Mouse (Mus musculus) liver, embryonic 15.5 days (tissue): ENCODE results near the gene Snapc5. TPM values are rescaled to one million over a fixed set of nuclear protein-coding genes. Genes with fewer than 3 reads are reported as not detected.
"Not testable (repeated sequence)": the region's sequence is repeated elsewhere in the genome, so short reads cannot be mapped to it uniquely, and the experiment has no call there.

Experiments used
- ATAC-seq: fragments of 200-750 bp; cut with Nextera tagmentation; 2 replicates; pipeline ENCODE4 v1.8.0; 2017; ENCODE audit warnings: moderate number of reproducible peaks, mild to moderate bottlenecking, moderate library complexity; ENCODE audit not compliant: insufficient read depth
- H3K27ac ChIP-seq: fragments of 300-500 bp; sonication (generic); replicated peaks from 2 replicates; pipeline ENCODE4 v1.5.1; 2015; ENCODE audit warnings: mild to moderate bottlenecking, inconsistent platforms
- H3K27me3 ChIP-seq: fragments of 300-500 bp; sonication (generic); 2 replicates; pipeline ENCODE4 v1.6.1; 2015; ENCODE audit warnings: mild to moderate bottlenecking, inconsistent platforms
- H3K36me3 ChIP-seq: fragments of 300-500 bp; sonication (generic); replicated peaks from 2 replicates; pipeline ENCODE4 v1.6.1; 2015; ENCODE audit warnings: moderate library complexity, mild to moderate bottlenecking, inconsistent platforms
- H3K4me1 ChIP-seq: fragments of 300-500 bp; sonication (generic); replicated peaks from 2 replicates; pipeline ENCODE4 v1.6.1; 2015; ENCODE audit warnings: inconsistent platforms
- H3K4me2 ChIP-seq: fragments of 300-500 bp; sonication (generic); 2 replicates; pipeline ENCODE4 v1.6.1; 2015; ENCODE audit warnings: moderate library complexity, mild to moderate bottlenecking, inconsistent platforms
- H3K4me3 ChIP-seq: fragments of 300-500 bp; sonication (generic); replicated peaks from 2 replicates; pipeline ENCODE4 v1.5.1; 2015; ENCODE audit warnings: mild to moderate bottlenecking, inconsistent platforms
- H3K9ac ChIP-seq: fragments of 300-500 bp; sonication (generic); 2 replicates; pipeline ENCODE4 v1.6.1; 2015; ENCODE audit warnings: moderate library complexity, mild to moderate bottlenecking, inconsistent platforms
- H3K9me3 ChIP-seq: fragments of 300-500 bp; sonication (generic); replicated peaks from 2 replicates; pipeline ENCODE4 v1.6.1; 2016; ENCODE audit warnings: inconsistent platforms
- WGBS: fragments of 180-500 bp; shearing (Covaris S2); methylation state at CpG from one replicate; pipeline ENCODE4 v1.1.7; 2015; ENCODE audit warnings: mixed read lengths; ENCODE audit not compliant: insufficient replicate concordance; 5-methylcytosine and 5-hydroxymethylcytosine counted together
- polyA plus RNA-seq: library from polyadenylated mRNA; unstranded; fragments of >200 nt; fragmentation: Nextera tagmentation; extraction: Ambion mirVana; gene quantifications from 2 replicates; pipeline ENCODE4 v1.2.1, GENCODE M21; 2015

Gene Snapc5
- polyA plus RNA-seq, result 10.5 and 11.2 TPM in 2 replicates

- Histone ChIP-seq H3K4me1 (peaks cover 43% of the 10 kb centered on the region), H3K4me2 (peak within 1 kb of the TSS; percentile 79), H3K27ac (peak within 1 kb of the TSS; percentile 84), H3K9ac (peak within 1 kb of the TSS; percentile 75), H3K4me3 (peak within 1 kb of the TSS; percentile 82), H3K36me3 (peaks cover 73% of the 10 kb centered on the region), H3K27me3 (no peaks in the 10 kb centered on the region), H3K9me3 (no peaks in the 10 kb centered on the region)
- under 1% methylated on average over 35 of the region's 35 CpGs for WGBS
- peak; percentile 91 for ATAC-seq
Measured at GRCm38 (mm10) chr9:64178974-64179646, at the start of gene Snapc5. TSS of gene Snapc5 (plus strand) at chr9:64179274.

GRCm38 (mm10) chr9:64131623-64132022, 47.5 kb upstream of the Snapc5 start:
- Histone ChIP-seq H3K27ac (no peak overlapping the region), H3K4me3 (no peak overlapping the region), H3K9me3 (no peaks in the 10 kb centered on the region), H3K9ac (no peak overlapping the region), H3K4me1 (no peaks in the 10 kb centered on the region), H3K36me3 (peaks cover 12% of the 10 kb centered on the region), H3K27me3 (no peaks in the 10 kb centered on the region), H3K4me2 (no peak overlapping the region)
- ATAC-seq, result no peak
- WGBS, result 78% methylated on average over 6 of the region's 6 CpGs

- 14% methylated on average over 6 of the region's 6 CpGs for WGBS
- not testable (repeated sequence) for H3K27ac ChIP-seq, ATAC-seq, H3K4me2 ChIP-seq, H3K27me3 ChIP-seq, H3K4me3 ChIP-seq, H3K4me1 ChIP-seq, H3K9ac ChIP-seq, H3K9me3 ChIP-seq
- H3K36me3 ChIP-seq, result peaks cover 70% of the 10 kb centered on the region
Measured at GRCm38 (mm10) chr9:64138896-64139295, 40.2 kb upstream of the Snapc5 start.

GRCm38 (mm10) chr9:64139879-64140278, 39.2 kb upstream of the Snapc5 start:
- ATAC-seq, result no peak
- peaks cover 78% of the 10 kb centered on the region for H3K36me3 ChIP-seq
- 77% methylated on average over 9 of the region's 9 CpGs for WGBS

GRCm38 (mm10) chr9:64156641-64157040, 22.4 kb upstream of the Snapc5 start:
- no peak for ATAC-seq
- no peaks in the 10 kb centered on the region for H3K9me3 ChIP-seq
- peaks cover 93% of the 10 kb centered on the region for H3K36me3 ChIP-seq
- H3K9ac ChIP-seq, result no peak overlapping the region
- no peak overlapping the region for H3K27ac ChIP-seq
- H3K4me2 ChIP-seq, result no peak overlapping the region
- 17% methylated on average over 1 of the region's 1 CpGs for WGBS
- H3K4me3 ChIP-seq, result no peak overlapping the region
- no peaks in the 10 kb centered on the region for H3K27me3 ChIP-seq
- H3K4me1 ChIP-seq, result peaks cover 7% of the 10 kb centered on the region; the same call in 1 of the 2 replicates

More at GRCm38 (mm10) chr9:64139879-64140278, 39.2 kb upstream of the Snapc5 start:
- Histone ChIP-seq H3K4me1 (no peaks in the 10 kb centered on the region), H3K9me3 (no peaks in the 10 kb centered on the region), H3K4me3 (no peak overlapping the region), H3K27ac (no peak overlapping the region), H3K27me3 (no peaks in the 10 kb centered on the region), H3K4me2 (no peak overlapping the region), H3K9ac (no peak overlapping the region)

GRCm38 (mm10) chr9:64160471-64160870, 18.6 kb upstream of the Snapc5 start:
- Histone ChIP-seq H3K4me3 (no peak overlapping the region), H3K4me2 (no peak overlapping the region), H3K9ac (no peak overlapping the region), H3K27me3 (no peaks in the 10 kb centered on the region), H3K36me3 (peaks cover 89% of the 10 kb centered on the region), H3K27ac (no peak overlapping the region), H3K4me1 (peaks cover 7% of the 10 kb centered on the region; the same call in 1 of the 2 replicates), H3K9me3 (no peaks in the 10 kb centered on the region)
- ATAC-seq, result no peak
- WGBS, result 83% methylated on average over 5 of the region's 5 CpGs

- H3K4me3 ChIP-seq, H3K4me2 ChIP-seq, ATAC-seq, H3K27ac ChIP-seq, H3K27me3 ChIP-seq, H3K9me3 ChIP-seq, H3K9ac ChIP-seq: not testable (repeated sequence)
- peaks cover 42% of the 10 kb centered on the region for H3K36me3 ChIP-seq
- WGBS, result 83% methylated on average over 3 of the region's 3 CpGs
- peaks cover 23% of the 10 kb centered on the region for H3K4me1 ChIP-seq
Measured at GRCm38 (mm10) chr9:64169967-64170366, 9.1 kb upstream of the Snapc5 start.

- H3K36me3 ChIP-seq, result peaks cover 48% of the 10 kb centered on the region
- peaks cover 46% of the 10 kb centered on the region for H3K4me1 ChIP-seq
- H3K9me3 ChIP-seq, result no peaks in the 10 kb centered on the region
- peak; percentile 49 for ATAC-seq
- H3K4me3 ChIP-seq, result peak overlapping the region; percentile 93
- H3K27me3 ChIP-seq, result no peaks in the 10 kb centered on the region
- peak overlapping the region; percentile 79 for H3K9ac ChIP-seq
- WGBS, result 1% methylated on average over 18 of the region's 18 CpGs
- peak overlapping the region; percentile 71 for H3K4me2 ChIP-seq
- peak overlapping the region; percentile 90 for H3K27ac ChIP-seq
Measured at GRCm38 (mm10) chr9:64172145-64172815, 6.8 kb upstream of the Snapc5 start.

GRCm38 (mm10) chr9:64172816-64173665, 6.0 kb upstream of the Snapc5 start, which contains the start of the genes Zwilch and Rpl4:
TSS of gene Zwilch (minus strand) at chr9:64173104.
TSS of gene Rpl4 (plus strand) at chr9:64173375.
- peak within 1 kb of the TSS; percentile 93 for H3K4me3 ChIP-seq
- peak within 1 kb of the TSS; percentile 71 for H3K4me2 ChIP-seq
- no peaks in the 10 kb centered on the region for H3K27me3 ChIP-seq
- peak; percentile 80 for ATAC-seq
- H3K27ac ChIP-seq, result peak within 1 kb of the TSS; percentile 90
- peaks cover 46% of the 10 kb centered on the region for H3K4me1 ChIP-seq
- under 1% methylated on average over 42 of the region's 42 CpGs for WGBS
- H3K9me3 ChIP-seq, result no peaks in the 10 kb centered on the region
- H3K9ac ChIP-seq, result peak within 1 kb of the TSS; percentile 79
- peaks cover 48% of the 10 kb centered on the region for H3K36me3 ChIP-seq

GRCm38 (mm10) chr9:64173666-64174220, 5.3 kb upstream of the Snapc5 start:
- H3K4me1 ChIP-seq, result peaks cover 48% of the 10 kb centered on the region
- peak overlapping the region; percentile 71 for H3K4me2 ChIP-seq
- H3K9me3 ChIP-seq, result no peaks in the 10 kb centered on the region
- H3K9ac ChIP-seq, result peak overlapping the region; percentile 79
- H3K4me3 ChIP-seq, result peak overlapping the region; percentile 93
- 0% methylated on average over 16 of the region's 16 CpGs for WGBS
- H3K36me3 ChIP-seq, result peaks cover 48% of the 10 kb centered on the region
- H3K27me3 ChIP-seq, result no peaks in the 10 kb centered on the region
- ATAC-seq, result no peak; the same call in 1 of the 2 replicates
- H3K27ac ChIP-seq, result peak overlapping the region; percentile 69
